Mouse (Mus musculus): ENCODE results near the gene Abhd6. TPM values are rescaled to one million over a fixed set of nuclear protein-coding genes. Genes with fewer than 3 reads are reported as not detected.

Abhd6 gene
- polyA plus RNA-seq, 1 experiment from 2014 or later = 34.7 TPM

Other genes with a start within 250 kb of the Abhd6 start
- gene Gm26661, start 211.3 kb upstream of the Abhd6 start, polyA plus RNA-seq (2015; fragmentation: Nextera tagmentation; extraction: Ambion mirVana) = not detected in 2 replicates
- 27.6 and 33.0 TPM in 2 replicates for gene Flnb, start 184.9 kb upstream of the Abhd6 start, polyA plus RNA-seq (2015; fragmentation: Nextera tagmentation; extraction: Ambion mirVana)
- gene Gm45521, start 45.6 kb upstream of the Abhd6 start, polyA plus RNA-seq (2015; fragmentation: Nextera tagmentation; extraction: Ambion mirVana) = not detected in 2 replicates
- 6.7 and 7.0 TPM in 2 replicates for gene Dnase1l3, start 8.3 kb upstream of the Abhd6 start, polyA plus RNA-seq (2015; fragmentation: Nextera tagmentation; extraction: Ambion mirVana)
- 47.9 and 54.4 TPM in 2 replicates for gene Rpp14, start 77.5 kb downstream of the Abhd6 start, polyA plus RNA-seq (2015; fragmentation: Nextera tagmentation; extraction: Ambion mirVana)
- 38.8 and 39.2 TPM in 2 replicates for gene Pxk, start 95.3 kb downstream of the Abhd6 start, polyA plus RNA-seq (2015; fragmentation: Nextera tagmentation; extraction: Ambion mirVana)
- 171 and 200 TPM in 2 replicates for gene Pdhb, start 170.1 kb downstream of the Abhd6 start, polyA plus RNA-seq (2015; fragmentation: Nextera tagmentation; extraction: Ambion mirVana)
- 8.9 and 11.2 TPM in 2 replicates for gene Kctd6, start 211.2 kb downstream of the Abhd6 start, polyA plus RNA-seq (2015; fragmentation: Nextera tagmentation; extraction: Ambion mirVana)